Mouse (Mus musculus) midbrain, postnatal 0 days (tissue): ENCODE measurements at regions not wholly inside any gene's neighbourhood (a gene's known extent, or its start where the extent isn't known, plus 50 kb on each side); places are given as distances from the start of the nearest gene placed in this dataset.

Source experiments
- ATAC-seq: fragments of 200-750 bp; cut with Nextera tagmentation; 2 replicates; pipeline ENCODE4 v1.8.0; 2017; ENCODE audit warnings: moderate number of reproducible peaks, mild to moderate bottlenecking, moderate TSS enrichment, moderate library complexity; ENCODE audit not compliant: low FRiP score
- DNase-seq: peaks from one replicate; pipeline ENCODE4 v3.0.0-alpha.2; 2015; ENCODE audit warnings: low spot score
- H3K27ac ChIP-seq: fragments of 300-500 bp; sonication (generic); 2 replicates; pipeline ENCODE4 v1.5.1; 2014; ENCODE audit warnings: low read depth, mild to moderate bottlenecking, low read length, mixed read lengths
- H3K27me3 ChIP-seq: fragments of 300-500 bp; sonication (generic); 2 replicates; pipeline ENCODE4 v1.6.1; 2014; ENCODE audit warnings: low read length, control low read depth, mixed read lengths; ENCODE audit not compliant: insufficient read depth
- H3K36me3 ChIP-seq: fragments of 300-500 bp; sonication (generic); 2 replicates; pipeline ENCODE4 v1.6.1; 2014; ENCODE audit warnings: low read length, control low read depth, mixed read lengths; ENCODE audit not compliant: insufficient read depth
- H3K4me1 ChIP-seq: fragments of 300-500 bp; sonication (generic); 2 replicates; pipeline ENCODE4 v1.6.1; 2014; ENCODE audit warnings: mild to moderate bottlenecking, control low read depth, antibody characterized with exemption, low read length, mixed read lengths; ENCODE audit not compliant: insufficient read depth
- H3K4me2 ChIP-seq: fragments of 300-500 bp; sonication (generic); 2 replicates; pipeline ENCODE4 v1.6.1; 2014; ENCODE audit warnings: low read depth, mild to moderate bottlenecking, low read length, mixed read lengths; ENCODE audit not compliant: poor library complexity, severe bottlenecking
- H3K4me3 ChIP-seq: fragments of 300-500 bp; sonication (generic); 2 replicates; pipeline ENCODE4 v1.5.1; 2014; ENCODE audit warnings: low read depth, mild to moderate bottlenecking, low read length, moderate library complexity
- H3K9ac ChIP-seq: fragments of 300-500 bp; sonication (generic); replicated peaks from 2 replicates; pipeline ENCODE4 v1.6.1; 2014; ENCODE audit warnings: mild to moderate bottlenecking, low read length, moderate library complexity, mixed read lengths; ENCODE audit not compliant: poor library complexity, severe bottlenecking
- H3K9me3 ChIP-seq: fragments of 300-500 bp; sonication (generic); 2 replicates; pipeline ENCODE4 v1.6.1; 2016; ENCODE audit warnings: low read length, control low read depth
- CTCF ChIP-seq: IDR thresholded peaks from 2 replicates; pipeline ENCODE4 v1.5.1; 2016; ENCODE audit warnings: antibody characterized with exemption, mild to moderate bottlenecking
- WGBS: fragments of 180-500 bp; shearing (Covaris S2); extraction: QIAGEN DNeasy Blood & Tissue Kit; methylation state at CpG from one replicate; pipeline ENCODE4 v1.1.7; 2014; 5-methylcytosine and 5-hydroxymethylcytosine counted together

- Histone ChIP-seq H3K4me3 (no peak overlapping the region), H3K9me3 (0 out of 2 replicates have a peak, but pooled peaks cover 3% of the 10 kb centered on the region), H3K27ac (no peak overlapping the region), H3K9ac (no peak overlapping the region), H3K4me1 (no peaks in the 10 kb centered on the region), H3K4me2 (no peak overlapping the region), H3K27me3 (no peaks in the 10 kb centered on the region), H3K36me3 (no peaks in the 10 kb centered on the region)
- WGBS: 13% methylated on average over 4 of the region's 4 CpGs
- DNase-seq (peak; percentile 69), ATAC-seq (no peak)
- TF ChIP-seq CTCF: no peak
Observed at GRCm38 (mm10) chr15:90827816-90828215, 148.6 kb upstream of the Cpne8 start.

GRCm38 (mm10) chr15:90822306-90822705, 143.1 kb upstream of the Cpne8 start:
- no peak overlapping the region for H3K4me2 ChIP-seq
- no peak overlapping the region for H3K27ac ChIP-seq
- DNase-seq: no peak
- H3K9ac ChIP-seq: no peak overlapping the region
- no peak for ATAC-seq
- H3K36me3 ChIP-seq: no peaks in the 10 kb centered on the region
- H3K9me3 ChIP-seq: no peaks in the 10 kb centered on the region
- TF ChIP-seq CTCF: no peak
- H3K4me3 ChIP-seq: no peak overlapping the region
- WGBS: 93% methylated on average over 6 of the region's 6 CpGs
- no peaks in the 10 kb centered on the region for H3K4me1 ChIP-seq
- H3K27me3 ChIP-seq: no peaks in the 10 kb centered on the region

- Histone ChIP-seq H3K4me1 (no peaks in the 10 kb centered on the region), H3K4me3 (no peak overlapping the region), H3K27ac (no peak overlapping the region), H3K9ac (no peak overlapping the region), H3K9me3 (no peaks in the 10 kb centered on the region), H3K36me3 (no peaks in the 10 kb centered on the region), H3K4me2 (no peak overlapping the region), H3K27me3 (no peaks in the 10 kb centered on the region)
- WGBS: 20% methylated on average over 14 of the region's 14 CpGs
- DNase-seq (peak; percentile 18), ATAC-seq (no peak)
- TF ChIP-seq CTCF: no peak
Observed at GRCm38 (mm10) chr15:90819949-90820655, 140.9 kb upstream of the Cpne8 start.

DNA sequence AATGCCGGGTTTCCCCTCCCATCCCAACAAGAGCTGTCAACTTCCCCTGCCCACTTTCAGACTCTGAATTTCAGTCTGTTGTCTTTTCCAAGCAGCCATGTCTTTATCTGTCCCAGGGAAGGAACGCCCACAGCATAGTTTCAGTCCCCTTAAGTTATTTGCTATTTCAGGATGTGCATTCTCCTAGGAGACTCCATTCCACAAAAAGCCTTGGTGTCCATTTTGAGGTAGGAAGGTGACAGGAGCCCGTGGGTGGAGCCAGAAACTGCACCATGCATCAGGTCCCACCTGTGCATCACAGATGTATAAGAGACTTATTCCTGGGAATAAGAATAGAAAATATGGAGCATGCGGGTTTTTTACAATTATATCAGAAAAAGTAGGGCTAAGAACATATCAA, 138.9 kb upstream of the Cpne8 start:
- DNase-seq (no peak), ATAC-seq (no peak)
- 87% methylated on average over 4 of the region's 4 CpGs for WGBS
- Histone ChIP-seq H3K4me3 (no peak overlapping the region), H3K4me1 (no peaks in the 10 kb centered on the region), H3K27ac (no peak overlapping the region), H3K4me2 (no peak overlapping the region), H3K9me3 (no peaks in the 10 kb centered on the region), H3K9ac (no peak overlapping the region), H3K36me3 (no peaks in the 10 kb centered on the region), H3K27me3 (no peaks in the 10 kb centered on the region)
- no peak for TF ChIP-seq CTCF

GRCm38 (mm10) chr15:90813907-90814306, 134.7 kb upstream of the Cpne8 start:
- ATAC-seq: no peak
- 73% methylated on average over 5 of the region's 5 CpGs for WGBS
- Histone ChIP-seq H3K4me3 (no peak overlapping the region), H3K9ac (no peak overlapping the region), H3K36me3 (no peaks in the 10 kb centered on the region), H3K4me2 (no peak overlapping the region), H3K4me1 (peaks cover 2% of the 10 kb centered on the region; the same call in 1 of the 2 replicates), H3K9me3 (no peaks in the 10 kb centered on the region), H3K27me3 (no peaks in the 10 kb centered on the region), H3K27ac (no peak overlapping the region)
- DNase-seq: peak; percentile 60
- TF ChIP-seq CTCF: no peak

GRCm38 (mm10) chr15:90810341-90810740, 131.1 kb upstream of the Cpne8 start:
- no peak for DNase-seq
- no peak overlapping the region for H3K4me3 ChIP-seq
- TF ChIP-seq CTCF: no peak

More at GRCm38 (mm10) chr15:90810341-90810740, 131.1 kb upstream of the Cpne8 start:
- H3K9me3 ChIP-seq: no peaks in the 10 kb centered on the region
- H3K9ac ChIP-seq: no peak overlapping the region
- peaks cover 2% of the 10 kb centered on the region; the same call in 1 of the 2 replicates for H3K4me1 ChIP-seq
- H3K4me2 ChIP-seq: no peak overlapping the region
- no peak for ATAC-seq
- H3K27ac ChIP-seq: no peak overlapping the region
- H3K27me3 ChIP-seq: no peaks in the 10 kb centered on the region
- 60% methylated on average over 3 of the region's 3 CpGs for WGBS
- H3K36me3 ChIP-seq: no peaks in the 10 kb centered on the region
